19 mouse cellular contexts compared by ENCODE assay signal in the genomic region with DNA sequence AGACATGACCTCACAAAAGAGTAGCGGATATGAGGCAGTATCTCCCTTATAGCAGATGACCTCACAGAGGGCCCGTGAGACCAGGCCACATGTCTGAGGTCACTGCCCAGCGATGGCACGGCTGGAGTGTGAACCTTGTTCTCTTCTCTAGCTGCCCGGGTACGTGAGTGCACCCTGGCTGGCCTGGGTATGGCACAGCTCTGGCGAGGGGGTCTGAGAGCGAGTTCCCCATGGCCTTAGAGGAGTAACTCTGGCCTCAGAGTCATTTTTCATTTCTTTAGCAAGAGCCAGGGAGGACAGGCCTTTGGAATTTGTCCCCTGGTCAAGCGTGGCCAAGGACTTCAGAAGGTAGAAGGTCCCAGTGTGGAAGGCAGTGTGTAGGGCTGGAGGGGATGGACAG. TPM values are rescaled to one million over a fixed set of nuclear protein-coding genes. Genes with fewer than 3 reads are reported as not detected.
DNase-seq lines count a peak whose midpoint lies in the region; ATAC-seq and TF ChIP-seq lines count a peak whose summit lies in the region.
"Had no signal": no experiment of that assay in that cellular context is flagged by ENCODE, and none has a peak within 500 bp of the region (broad histone marks: within the 10 kb centered on the region; RNA-seq: fewer than 3 reads in every experiment).

No protein-coding gene starts in this region.

- ATAC-seq in kidney, embryonic 16.5 days (ENCODE audit: low FRiP score, low TSS enrichment), result peak; percentile 54; the same call in 1 of the 2 replicates
- ATAC-seq: forebrain, postnatal 0 days had no signal

- TF ChIP-seq POLR2A in testis, adult 2 months (IDR thresholded peaks at IDR 0.05; ENCODE audit: control insufficient read depth, low read depth, low read length), result peak; percentile 28; the same call in 1 of the 2 replicates

- H3K4me1 ChIP-seq in testis, adult 2 months (ENCODE audit: control insufficient read depth, insufficient read depth, low read length), result peaks cover 6% of the 10 kb centered on the region
- peaks cover 6% of the 10 kb centered on the region for H3K4me1 ChIP-seq in kidney, embryonic 16.5 days (ENCODE audit: insufficient read depth, low read length)
- H3K4me1 ChIP-seq: embryonic facial prominence, embryonic 15.5 days had no signal

- H3K9me3 ChIP-seq in kidney, embryonic 16.5 days (ENCODE audit: low read length), result 0 out of 2 replicates have a peak, but pooled peaks cover 11% of the 10 kb centered on the region
- H3K9me3 ChIP-seq: embryonic facial prominence, embryonic 15.5 days; heart, embryonic 10.5 days had no signal

- 75% methylated on average over 9 of the region's 9 CpGs for WGBS in kidney, embryonic 16.5 days

- peak overlapping the region; percentile 68 for H3K4me3 ChIP-seq in testis, adult 2 months (ENCODE audit: control insufficient read depth, low read depth, low read length)
- no peak overlapping the region for H3K4me3 ChIP-seq in kidney, embryonic 16.5 days (ENCODE audit: low read length)
- H3K4me3 ChIP-seq: embryonic facial prominence, embryonic 15.5 days; heart, embryonic 10.5 days; hindbrain, embryonic 10.5 days; limb, embryonic 13.5 days had no signal

- no peaks in the 10 kb centered on the region for H3K27me3 ChIP-seq in testis, adult 2 months (ENCODE audit: control insufficient read depth, insufficient read depth, low read length)
- no peaks in the 10 kb centered on the region for H3K27me3 ChIP-seq in kidney, embryonic 16.5 days (ENCODE audit: insufficient read depth, low read length)
- H3K27me3 ChIP-seq: embryonic facial prominence, embryonic 15.5 days; limb, embryonic 13.5 days had no signal

- no peak overlapping the region for H3K4me2 ChIP-seq in kidney, embryonic 16.5 days (replicated peaks; ENCODE audit: low read depth, low read length)
- H3K4me2 ChIP-seq: embryonic facial prominence, embryonic 15.5 days; limb, embryonic 13.5 days had no signal

- H3K36me3 ChIP-seq in testis, adult 2 months (ENCODE audit: control insufficient read depth, insufficient read depth, low read length), result no peaks in the 10 kb centered on the region
- H3K36me3 ChIP-seq in kidney, embryonic 16.5 days (ENCODE audit: insufficient read depth, low read length), result peaks cover 29% of the 10 kb centered on the region

- H3K27ac ChIP-seq in testis, adult 2 months (ENCODE audit: control insufficient read depth, insufficient read depth, low read depth, low read length), result no peak overlapping the region
- no peak overlapping the region for H3K27ac ChIP-seq in kidney, embryonic 16.5 days (ENCODE audit: low read length)
- H3K27ac ChIP-seq: embryonic facial prominence, embryonic 15.5 days; heart, embryonic 10.5 days; hindbrain, embryonic 10.5 days; limb, embryonic 13.5 days had no signal

- H3K9ac ChIP-seq in kidney, embryonic 16.5 days (replicated peaks; ENCODE audit: low read length), result no peak overlapping the region
- H3K9ac ChIP-seq: embryonic facial prominence, embryonic 15.5 days; forebrain, postnatal 0 days; limb, embryonic 13.5 days had no signal

- DNase-seq in kidney, adult 11 months, result peak; percentile 68
- DNase-seq in kidney, postnatal 10 days, result no peak
- no peak for DNase-seq in testis, postnatal 10 days (ENCODE audit: low spot score)
- DNase-seq in right cerebral cortex, postnatal 4 days, result no peak
- DNase-seq in Muller cell, postnatal 12 days (ENCODE audit: inconsistent ontology term), result no peak
- DNase-seq: B cell, adult 2 months; cerebellum, adult 18-20 months; cerebellum, postnatal 25 days; embryo, embryonic 11 days; forebrain, postnatal 0 days; lung, adult 2 months; lung, postnatal 4 days; thymus, adult 18-20 months had no signal

- no peak for TF ChIP-seq CTCF in testis, adult 2 months (IDR thresholded peaks at IDR 0.05; ENCODE audit: control insufficient read depth, insufficient read depth, insufficient replicate concordance, low read depth, low read length)

RNA-seq across cellular contexts. Expression of gene Glrx5, which starts 12.3 kb away (rescaled TPM):
- 13.8 and 14.2 TPM in 2 replicates for polyA plus RNA-seq in testis, adult 2 months (2012; rRNA removed)
- polyA plus RNA-seq in kidney, embryonic 16.5 days (2015; fragmentation: Nextera tagmentation; extraction: Ambion mirVana), result 162 and 174 TPM in 2 replicates

RNA-seq across cellular contexts. Expression of gene Syne3, which starts 35.2 kb away (rescaled TPM):
- polyA plus RNA-seq in testis, adult 2 months (2012; rRNA removed), result 7.5 and 7.8 TPM in 2 replicates
- 0.51 and 1.1 TPM in 2 replicates for polyA plus RNA-seq in kidney, embryonic 16.5 days (2015; fragmentation: Nextera tagmentation; extraction: Ambion mirVana)

Comparison
In these comparisons a context has a peak if more than half of its experiments do, and no peak if none do; other contexts are left out.
1. RNA of gene Glrx5, which starts 12.3 kb away (polyA plus RNA-seq): 162 to 174 TPM in kidney, embryonic 16.5 days; 13.8 to 14.2 TPM in testis, adult 2 months; every median in the first group is over 10 times any median in the second.